Mouse (Mus musculus) ES-CJ7 (cell line): Measurements from ENCODE around the gene 1700028K03Rik.

Source experiments
- DNase-seq: peaks from one replicate; pipeline ENCODE4 v3.0.0; 2011; ENCODE audit warnings: low read depth, low spot score

1700028K03Rik gene

GRCm38 (mm10) chr5:107541696-107542095, 7.2 kb downstream of the 1700028K03Rik start:
- DNase-seq, result no peak

GRCm38 (mm10) chr5:107545927-107546326, 11.4 kb downstream of the 1700028K03Rik start:
- no peak for DNase-seq

- no peak for DNase-seq
Observed at GRCm38 (mm10) chr5:107547955-107548354, 13.4 kb downstream of the 1700028K03Rik start.

GRCm38 (mm10) chr5:107548444-107548843, 13.9 kb downstream of the 1700028K03Rik start:
- no peak for DNase-seq

- DNase-seq, result no peak
Observed at GRCm38 (mm10) chr5:107554336-107554735, 19.8 kb downstream of the 1700028K03Rik start.

GRCm38 (mm10) chr5:107556969-107557368, 22.5 kb downstream of the 1700028K03Rik start:
- DNase-seq, result no peak

GRCm38 (mm10) chr5:107569148-107569547, 34.6 kb downstream of the 1700028K03Rik start:
- DNase-seq, result no peak

GRCm38 (mm10) chr5:107597301-107598077, 63.0 kb downstream of the 1700028K03Rik start, which contains the start of the genes Rpap2 and Glmn:
Gene Rpap2 (plus strand): TSS chr5:107597373.
Gene Glmn (minus strand): TSS chr5:107597888.
- DNase-seq, result peak; percentile 86

GRCm38 (mm10) chr5:107598380-107598779, 63.9 kb downstream of the 1700028K03Rik start:
- DNase-seq, result no peak
